Mouse (Mus musculus) MEL (cell line): ENCODE measurements around the gene C5ar2. TPM values are rescaled to one million over a fixed set of nuclear protein-coding genes. Genes with fewer than 3 reads are reported as not detected.

ENCODE experiments used
- DNase-seq: peaks from one replicate; pipeline ENCODE4 v3.0.0; 2011; ENCODE audit warnings: low read depth, low spot score
- H3K27ac ChIP-seq: 2 replicates; pipeline ENCODE4 v1.5.1; 2012; ENCODE audit warnings: low read depth, mild to moderate bottlenecking, control low read depth, low read length, moderate library complexity; ENCODE audit not compliant: control insufficient read depth
- H3K27me3 ChIP-seq, 2 experiments: fragments of 150-350 bp in 1 of 2; sonication (generic) in 1 of 2; 2 replicates each; pipeline ENCODE4 v1.6.1; 2012; ENCODE audit warnings: low read length in 2 of 2, mild to moderate bottlenecking in 2 of 2, improper control_type of control experiment in 1 of 2, moderate library complexity in 1 of 2; ENCODE audit not compliant: insufficient read depth in 2 of 2, control insufficient read depth in 1 of 2
- H3K36me3 ChIP-seq, 2 experiments: 2 replicates each; pipeline ENCODE4 v1.6.1; 2012 to 2014; ENCODE audit warnings: low read length in 2 of 2, improper control_type of control experiment in 1 of 2, inconsistent platforms in 1 of 2, mild to moderate bottlenecking in 1 of 2; ENCODE audit not compliant: insufficient read depth in 2 of 2, control insufficient read depth in 1 of 2
- H3K4me1 ChIP-seq, 2 experiments: fragments of 150-350 bp in 1 of 2; sonication (generic) in 1 of 2; 2 replicates each; pipeline ENCODE4 v1.6.1; 2012; ENCODE audit warnings: low read length in 2 of 2, improper control_type of control experiment in 1 of 2, mild to moderate bottlenecking in 1 of 2; ENCODE audit not compliant: insufficient read depth in 2 of 2, control insufficient read depth in 1 of 2
- H3K4me3 ChIP-seq, 2 experiments: fragments of 150-350 bp in 1 of 2; sonication (generic) in 1 of 2; 2 replicates each; pipeline ENCODE4 v1.5.1; 2012; ENCODE audit warnings: low read depth in 2 of 2, low read length in 2 of 2, mild to moderate bottlenecking in 2 of 2, moderate library complexity in 2 of 2, control low read depth in 1 of 2, improper control_type of control experiment in 1 of 2; ENCODE audit not compliant: control insufficient read depth in 1 of 2, insufficient read depth in 1 of 2
- H3K79me2 ChIP-seq: 2 replicates; pipeline ENCODE4 v1.6.1; 2012; ENCODE audit warnings: mild to moderate bottlenecking, low read length, moderate library complexity; ENCODE audit not compliant: control insufficient read depth, poor library complexity, insufficient read depth
- H3K9ac ChIP-seq: 2 replicates; pipeline ENCODE4 v1.6.1; 2012; ENCODE audit warnings: low read depth, mild to moderate bottlenecking, control low read depth, low read length, moderate library complexity; ENCODE audit not compliant: control insufficient read depth, poor library complexity, severe bottlenecking
- H3K9me3 ChIP-seq: fragments of 150-350 bp; sonication (generic); replicated peaks from 2 replicates; pipeline ENCODE4 v1.6.1; 2012; ENCODE audit warnings: mild to moderate bottlenecking, low read length, improper control_type of control experiment, moderate library complexity; ENCODE audit not compliant: insufficient read depth
- CHD1 ChIP-seq: IDR thresholded peaks from 2 replicates; pipeline ENCODE4 v1.6.1; 2012; ENCODE audit warnings: low read depth, mild to moderate bottlenecking, inconsistent platforms, low read length, improper control_type of control experiment
- ELF1 ChIP-seq: IDR thresholded peaks from 2 replicates; pipeline ENCODE4 v1.6.1; 2014; ENCODE audit warnings: low read depth, mild to moderate bottlenecking, inconsistent platforms, low read length, improper control_type of control experiment, moderate library complexity
- EP300 ChIP-seq, 2 experiments: IDR thresholded peaks; 2 replicates each; pipeline ENCODE4 v1.6.1; 2011; ENCODE audit warnings: improper control_type of control experiment in 2 of 2, low read length in 2 of 2, low read depth in 1 of 2, mild to moderate bottlenecking in 1 of 2
- ETS1 ChIP-seq: IDR thresholded peaks from 2 replicates; pipeline ENCODE4 v1.6.1; 2012; ENCODE audit warnings: low read depth, mild to moderate bottlenecking, inconsistent platforms, low read length, improper control_type of control experiment, moderate library complexity
- GATA1 ChIP-seq: IDR thresholded peaks from 2 replicates; pipeline ENCODE4 v1.6.1; 2011; ENCODE audit warnings: low read depth, low read length, improper control_type of control experiment
- HCFC1 ChIP-seq: IDR thresholded peaks from 2 replicates; pipeline ENCODE4 v1.6.1; 2012; ENCODE audit warnings: low read depth, mild to moderate bottlenecking, inconsistent platforms, low read length, improper control_type of control experiment, moderate library complexity
- JUND ChIP-seq: IDR thresholded peaks from 2 replicates; pipeline ENCODE4 v1.6.1; 2011; ENCODE audit warnings: low read depth, mild to moderate bottlenecking, improper control_type of control experiment, low read length
- KAT2A ChIP-seq: conservative IDR thresholded peaks from 2 replicates; pipeline ENCODE4 v1.6.1; 2012; ENCODE audit warnings: low read depth, low read length, improper control_type of control experiment, inconsistent platforms
- MAX ChIP-seq: IDR thresholded peaks from 2 replicates; pipeline ENCODE4 v1.6.1; 2011; ENCODE audit warnings: low read length, improper control_type of control experiment
- MEF2A ChIP-seq: IDR thresholded peaks from 2 replicates; pipeline ENCODE4 v1.6.1; 2014; ENCODE audit warnings: low read depth, mild to moderate bottlenecking, inconsistent platforms, low read length, improper control_type of control experiment; ENCODE audit not compliant: poor library complexity, insufficient replicate concordance, severe bottlenecking; ENCODE audit errors: extremely low read depth
- MXI1 ChIP-seq: IDR thresholded peaks from 2 replicates; pipeline ENCODE4 v1.6.1; 2011; ENCODE audit warnings: mild to moderate bottlenecking, low read depth, low read length, improper control_type of control experiment
- MYB ChIP-seq: IDR thresholded peaks from 2 replicates; pipeline ENCODE4 v1.6.1; 2011; ENCODE audit warnings: mild to moderate bottlenecking, low read depth, low read length, improper control_type of control experiment
- NELFE ChIP-seq: IDR thresholded peaks from 2 replicates; pipeline ENCODE4 v1.6.1; 2011; ENCODE audit warnings: low read depth, low read length, improper control_type of control experiment
- NRF1 ChIP-seq: IDR thresholded peaks from 2 replicates; pipeline ENCODE4 v1.6.1; 2014; ENCODE audit warnings: low read depth, mild to moderate bottlenecking, inconsistent platforms, low read length, improper control_type of control experiment, moderate library complexity; ENCODE audit not compliant: poor library complexity, insufficient read depth, severe bottlenecking
- POLR2A ChIP-seq, 2 experiments: IDR thresholded peaks; 2 replicates each; pipeline ENCODE4 v1.6.1; 2011 to 2012; ENCODE audit warnings: low read length in 2 of 2, mild to moderate bottlenecking in 2 of 2, control low read depth in 1 of 2, improper control_type of control experiment in 1 of 2, low read depth in 1 of 2, moderate library complexity in 1 of 2; ENCODE audit not compliant: control insufficient read depth in 1 of 2, insufficient read depth in 1 of 2, poor library complexity in 1 of 2
- RCOR1 ChIP-seq: IDR thresholded peaks from 2 replicates; pipeline ENCODE4 v1.6.1; 2012; ENCODE audit warnings: low read depth, mild to moderate bottlenecking, inconsistent platforms, low read length, improper control_type of control experiment
- SIN3A ChIP-seq: IDR thresholded peaks from 2 replicates; pipeline ENCODE4 v1.6.1; 2012; ENCODE audit warnings: low read length, improper control_type of control experiment, inconsistent platforms
- SMC3 ChIP-seq: IDR thresholded peaks from 2 replicates; pipeline ENCODE4 v1.6.1; 2011; ENCODE audit warnings: low read depth, low read length, improper control_type of control experiment
- TAL1 ChIP-seq: IDR thresholded peaks from 2 replicates; pipeline ENCODE4 v1.6.1; 2012; ENCODE audit warnings: mild to moderate bottlenecking, inconsistent platforms, low read length, moderate library complexity, mixed read lengths
- TBP ChIP-seq: IDR thresholded peaks from 2 replicates; pipeline ENCODE4 v1.8.0; 2011; ENCODE audit warnings: low read depth, low read length, improper control_type of control experiment
- USF2 ChIP-seq, 2 experiments: IDR thresholded peaks; 2 replicates each; pipeline ENCODE4 v1.6.1; 2011 to 2012; ENCODE audit warnings: improper control_type of control experiment in 2 of 2, low read length in 2 of 2, borderline replicate concordance in 1 of 2, inconsistent platforms in 1 of 2, low read depth in 1 of 2, mild to moderate bottlenecking in 1 of 2; ENCODE audit not compliant: insufficient read depth in 1 of 2
- ZC3H11A ChIP-seq: IDR thresholded peaks from 2 replicates; pipeline ENCODE4 v1.6.1; 2012; ENCODE audit warnings: low read depth, mild to moderate bottlenecking, inconsistent platforms, low read length, improper control_type of control experiment
- ZKSCAN1 ChIP-seq: IDR thresholded peaks from 2 replicates; pipeline ENCODE4 v1.6.1; 2012; ENCODE audit warnings: low read depth, mild to moderate bottlenecking, inconsistent platforms, low read length, improper control_type of control experiment, moderate library complexity
- ZMIZ1 ChIP-seq: IDR thresholded peaks from 2 replicates; pipeline ENCODE4 v1.6.1; 2012; ENCODE audit warnings: low read depth, mild to moderate bottlenecking, inconsistent platforms, low read length, improper control_type of control experiment, moderate library complexity
- polyA plus RNA-seq, 2 experiments: library from polyadenylated mRNA; stranded (reverse) in 1 of 2; unstranded in 1 of 2; fragments of >175 nt in 1 of 2; fragments of >200 nt in 1 of 2; gene quantifications; 2 replicates each; pipeline versions ENCODE4 v1.2.1 to v1.2.4; 2012; ENCODE audit warnings: low replicate concordance in 2 of 2, low read depth in 1 of 2; ENCODE audit not compliant: insufficient read length in 2 of 2, insufficient read depth in 1 of 2, missing spikeins in 1 of 2
- total RNA-seq: library from RNA; depleted of rRNA; stranded (reverse); fragments of 300-350 nt; gene quantifications from 2 replicates; pipeline ENCODE4 v1.2.3, GENCODE M21; 2012

The C5ar2 gene
- total and polyA plus RNA-seq, 3 experiments: 0.49 to 1.7 TPM; not detected in 1

GRCm38 (mm10) chr7:16285450-16286025 is 41.6 kb upstream of the C5ar2 start:
- DNase-seq: peak; percentile 82
- peaks cover 0 to 6% of the 10 kb centered on the region in 2 experiments; a peak in 3 of 4 replicates for H3K36me3 ChIP-seq
- H3K27me3 ChIP-seq: no peaks in the 10 kb centered on the region

GRCm38 (mm10) chr7:16284904-16285303 is 41.0 kb upstream of the C5ar2 start:
- peaks cover 0 to 6% of the 10 kb centered on the region in 2 experiments; a peak in 3 of 4 replicates for H3K36me3 ChIP-seq
- TF ChIP-seq EP300 (IDR thresholded peaks at IDR 0.05; ENCODE audit: low read depth in 1 of 2, low read length in 2 of 2): no peak
- no peak for TF ChIP-seq KAT2A
- TF ChIP-seq ZMIZ1: no peak
- TF ChIP-seq JUND: no peak
- no peak for TF ChIP-seq MXI1
- TF ChIP-seq RCOR1: no peak
- no peak for TF ChIP-seq TBP
- TF ChIP-seq TAL1: no peak
- TF ChIP-seq MEF2A: no peak
- TF ChIP-seq GATA1: no peak
- TF ChIP-seq MYB: no peak
- TF ChIP-seq NRF1: no peak
- no peak for TF ChIP-seq CHD1
- TF ChIP-seq SMC3: no peak
- H3K27ac ChIP-seq: no peak overlapping the region

More at GRCm38 (mm10) chr7:16285450-16286025, 41.6 kb upstream of the C5ar2 start:
- H3K9me3 ChIP-seq: no peaks in the 10 kb centered on the region
- peaks cover 0 to 12% of the 10 kb centered on the region in 2 experiments; a peak in 2 of 4 replicates for H3K4me1 ChIP-seq
- H3K9ac ChIP-seq: peak overlapping the region; percentile 37
- H3K4me3 ChIP-seq: peak overlapping the region; percentile 65 to 77
- TF ChIP-seq POLR2A (IDR thresholded peaks at IDR 0.05; ENCODE audit: control insufficient read depth in 1 of 2, insufficient read depth in 1 of 2, low read depth in 1 of 2, low read length in 2 of 2, poor library complexity in 1 of 2): no peak
- TF ChIP-seq MYB: 0 out of 2 replicates have a peak, but pooled peaks have one; percentile 16
- no peak for TF ChIP-seq ZC3H11A
- TF ChIP-seq NELFE: 0 out of 2 replicates have a peak, but pooled peaks have one; percentile 12
- TF ChIP-seq ETS1: no peak
- no peak for TF ChIP-seq JUND
- peak; percentile 25 for TF ChIP-seq SIN3A
- no peak for TF ChIP-seq ZKSCAN1
- no peak for TF ChIP-seq MAX
- TF ChIP-seq HCFC1: no peak
- TF ChIP-seq ELF1: 0 out of 2 replicates have a peak, but pooled peaks have one; percentile 4
- no peak for TF ChIP-seq GATA1
- no peak for TF ChIP-seq USF2 (IDR thresholded peaks at IDR 0.05; ENCODE audit: borderline replicate concordance in 1 of 2, insufficient read depth in 1 of 2, low read depth in 1 of 2, low read length in 2 of 2)
- peaks cover 12% of the 10 kb centered on the region for H3K79me2 ChIP-seq
- H3K27ac ChIP-seq: peak overlapping the region; percentile 3; the same call in 1 of the 2 replicates

More at GRCm38 (mm10) chr7:16284904-16285303, 41.0 kb upstream of the C5ar2 start:
- H3K9me3 ChIP-seq: no peaks in the 10 kb centered on the region
- peaks cover 12% of the 10 kb centered on the region for H3K79me2 ChIP-seq
- peaks cover 0 to 12% of the 10 kb centered on the region in 2 experiments; a peak in 2 of 4 replicates for H3K4me1 ChIP-seq
- 0 out of 2 replicates have a peak overlapping the region, but pooled peaks have one; percentile 2 for H3K9ac ChIP-seq
- peak overlapping the region in 1 of 2 experiments; percentile 65; a peak in 1 of 4 replicates for H3K4me3 ChIP-seq
- no peak for DNase-seq
- H3K27me3 ChIP-seq: no peaks in the 10 kb centered on the region
